Mouse (Mus musculus): ENCODE data around the gene Arl10. TPM values are rescaled to one million over a fixed set of nuclear protein-coding genes. Genes with fewer than 3 reads are reported as not detected.

Arl10 gene
- polyA plus RNA-seq, 1 experiment from 2014 or later = 50.2 TPM

- peaks cover 8% of the 10 kb centered on the region for H3K4me1 ChIP-seq
- peaks cover 38% of the 10 kb centered on the region for H3K36me3 ChIP-seq
- 2% methylated on average over 24 of the region's 24 CpGs for WGBS
- peak overlapping the region; percentile 66 for H3K4me3 ChIP-seq
- H3K9ac ChIP-seq = peak overlapping the region; percentile 74
- ATAC-seq (ENCODE audit: low FRiP score, low read depth) = peak; percentile 48
- no peaks in the 10 kb centered on the region for H3K27me3 ChIP-seq (replicated peaks)
- H3K27ac ChIP-seq = no peak overlapping the region
- H3K4me2 ChIP-seq (replicated peaks) = peak overlapping the region; percentile 76
- no peaks in the 10 kb centered on the region for H3K9me3 ChIP-seq
These were observed 14.7 kb downstream of the Arl10 start for GRCm38 (mm10) chr13:54589414-54589995.

DNA sequence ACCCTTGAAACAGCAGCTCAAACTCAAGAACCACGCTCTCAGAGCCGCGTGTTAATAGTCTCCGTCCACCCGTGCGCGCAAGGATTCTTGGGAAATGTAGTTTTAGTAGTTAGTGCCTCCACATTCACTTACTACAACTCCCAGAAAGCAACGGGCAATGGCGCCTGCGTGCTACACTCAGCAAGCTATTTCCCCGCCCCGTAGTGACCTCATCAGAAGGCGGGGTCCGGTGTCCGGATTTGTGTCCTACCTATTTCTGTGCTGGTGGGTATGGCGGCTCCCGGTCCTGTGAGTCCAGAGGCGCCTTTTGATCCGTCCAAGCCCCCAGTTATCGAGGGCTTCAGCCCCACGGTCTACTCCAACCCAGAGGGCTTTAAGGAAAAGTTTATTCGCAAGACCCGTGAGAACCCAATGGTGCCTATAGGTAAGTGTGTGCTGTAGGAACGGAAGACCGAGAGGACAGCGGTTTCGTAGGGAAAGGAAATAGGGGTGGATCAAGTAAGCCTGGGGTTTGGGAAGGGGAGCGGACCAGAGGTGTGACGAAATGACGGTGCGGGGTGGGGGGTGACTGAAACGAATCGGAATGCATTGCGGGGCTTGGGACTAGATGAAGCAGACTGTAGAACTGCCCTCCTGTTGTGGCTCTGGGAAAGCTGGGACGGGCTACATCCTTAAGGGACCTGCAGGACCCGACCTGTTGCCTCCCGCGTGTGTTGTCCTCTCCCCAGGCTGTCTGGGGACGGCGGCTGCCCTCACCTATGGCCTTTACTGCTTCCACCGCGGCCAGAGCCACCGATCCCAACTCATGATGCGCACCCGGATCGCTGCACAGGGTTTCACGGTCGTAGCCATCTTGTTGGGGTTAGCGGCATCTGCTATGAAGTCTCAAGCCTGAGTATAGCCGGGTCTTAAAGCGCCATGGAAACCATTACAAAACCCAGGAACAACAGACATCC lies 15.5 kb downstream of the Arl10 start, which contains the start of the genes Nop16 and Higd2a:
Gene Nop16, minus strand, starts transcription at position 95 of the 956 bp plus-strand sequence.
Gene Higd2a, plus strand, starts transcription at position 212 of the 956 bp plus-strand sequence.
- H3K27ac ChIP-seq = peak within 1 kb of the TSS; percentile 34; the same call in 1 of the 2 replicates
- peak within 1 kb of the TSS; percentile 66 for H3K4me3 ChIP-seq
- peak; percentile 98 for ATAC-seq (ENCODE audit: low FRiP score, low read depth)
- peaks cover 35% of the 10 kb centered on the region for H3K36me3 ChIP-seq
- H3K9me3 ChIP-seq = no peaks in the 10 kb centered on the region
- peak within 1 kb of the TSS; percentile 74 for H3K9ac ChIP-seq
- peaks cover 8% of the 10 kb centered on the region for H3K4me1 ChIP-seq
- H3K27me3 ChIP-seq (replicated peaks) = no peaks in the 10 kb centered on the region
- peak within 1 kb of the TSS; percentile 76 for H3K4me2 ChIP-seq (replicated peaks)
- WGBS = under 1% methylated on average over 51 of the region's 51 CpGs

- Histone ChIP-seq H3K4me3 (no peak overlapping the region), H3K36me3 (peaks cover 34% of the 10 kb centered on the region), H3K4me2 (replicated peaks) (0 out of 2 replicates have a peak overlapping the region, but pooled peaks have one; percentile 76), H3K4me1 (peaks cover 8% of the 10 kb centered on the region), H3K9ac (no peak overlapping the region), H3K27ac (no peak overlapping the region), H3K27me3 (replicated peaks) (no peaks in the 10 kb centered on the region), H3K9me3 (no peaks in the 10 kb centered on the region)
- ATAC-seq (ENCODE audit: low FRiP score, low read depth) = no peak
- WGBS = 95% methylated on average over 8 of the region's 8 CpGs
These were observed 17.1 kb downstream of the Arl10 start for GRCm38 (mm10) chr13:54591776-54592356.

GRCm38 (mm10) chr13:54593617-54594016 lies 18.8 kb downstream of the Arl10 start:
- ATAC-seq (ENCODE audit: low FRiP score, low read depth) = no peak
- peaks cover 8% of the 10 kb centered on the region for H3K4me1 ChIP-seq

DNA sequence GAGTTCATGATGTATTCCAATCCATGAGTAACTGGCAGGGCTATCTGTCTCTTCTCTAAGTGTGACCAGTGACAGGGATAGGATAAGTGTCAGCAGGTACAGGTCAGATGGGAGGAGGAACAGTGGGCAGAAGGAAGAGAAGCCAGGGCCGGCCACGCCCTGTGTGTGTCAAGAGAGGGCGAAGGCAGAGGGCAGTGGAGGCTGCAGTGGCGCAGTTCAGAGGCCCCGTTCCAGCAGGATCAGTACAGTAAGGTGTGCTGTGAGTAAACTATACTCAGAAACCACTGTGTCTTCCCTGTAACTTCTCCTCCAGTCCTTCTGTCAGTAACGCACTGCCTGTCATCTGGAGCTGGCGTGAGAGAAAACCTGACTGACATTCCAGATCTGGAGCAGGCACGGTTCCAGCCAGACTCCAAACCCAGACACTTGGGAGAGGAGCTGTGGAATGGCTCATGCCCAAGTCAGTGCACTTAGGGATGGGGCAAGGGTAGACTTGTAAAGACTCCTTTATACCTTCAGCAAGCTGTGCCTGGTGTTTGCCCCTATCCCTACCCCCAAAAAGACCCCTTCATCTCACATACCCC lies 21.4 kb downstream of the Arl10 start:
- Histone ChIP-seq H3K9me3 (no peaks in the 10 kb centered on the region), H3K9ac (no peak overlapping the region), H3K36me3 (peaks cover 44% of the 10 kb centered on the region), H3K27ac (no peak overlapping the region), H3K4me3 (no peak overlapping the region), H3K4me1 (peaks cover 2% of the 10 kb centered on the region), H3K27me3 (replicated peaks) (no peaks in the 10 kb centered on the region), H3K4me2 (replicated peaks) (no peak overlapping the region)
- 86% methylated on average over 8 of the region's 8 CpGs for WGBS
- ATAC-seq (ENCODE audit: low FRiP score, low read depth) = no peak

More at GRCm38 (mm10) chr13:54593617-54594016, 18.8 kb downstream of the Arl10 start:
- Histone ChIP-seq H3K4me3 (no peak overlapping the region), H3K9ac (no peak overlapping the region), H3K36me3 (peaks cover 33% of the 10 kb centered on the region), H3K9me3 (no peaks in the 10 kb centered on the region), H3K27me3 (replicated peaks) (no peaks in the 10 kb centered on the region), H3K4me2 (replicated peaks) (no peak overlapping the region), H3K27ac (no peak overlapping the region)
- 93% methylated on average over 11 of the region's 11 CpGs for WGBS

GRCm38 (mm10) chr13:54596870-54597269 lies 22.1 kb downstream of the Arl10 start:
- no peak for ATAC-seq (ENCODE audit: low FRiP score, low read depth)
- Histone ChIP-seq H3K36me3 (peaks cover 44% of the 10 kb centered on the region), H3K4me1 (no peaks in the 10 kb centered on the region), H3K9me3 (no peaks in the 10 kb centered on the region), H3K27me3 (replicated peaks) (no peaks in the 10 kb centered on the region), H3K9ac (no peak overlapping the region), H3K4me3 (no peak overlapping the region), H3K27ac (no peak overlapping the region), H3K4me2 (replicated peaks) (no peak overlapping the region)
- 64% methylated on average over 5 of the region's 5 CpGs for WGBS

DNA sequence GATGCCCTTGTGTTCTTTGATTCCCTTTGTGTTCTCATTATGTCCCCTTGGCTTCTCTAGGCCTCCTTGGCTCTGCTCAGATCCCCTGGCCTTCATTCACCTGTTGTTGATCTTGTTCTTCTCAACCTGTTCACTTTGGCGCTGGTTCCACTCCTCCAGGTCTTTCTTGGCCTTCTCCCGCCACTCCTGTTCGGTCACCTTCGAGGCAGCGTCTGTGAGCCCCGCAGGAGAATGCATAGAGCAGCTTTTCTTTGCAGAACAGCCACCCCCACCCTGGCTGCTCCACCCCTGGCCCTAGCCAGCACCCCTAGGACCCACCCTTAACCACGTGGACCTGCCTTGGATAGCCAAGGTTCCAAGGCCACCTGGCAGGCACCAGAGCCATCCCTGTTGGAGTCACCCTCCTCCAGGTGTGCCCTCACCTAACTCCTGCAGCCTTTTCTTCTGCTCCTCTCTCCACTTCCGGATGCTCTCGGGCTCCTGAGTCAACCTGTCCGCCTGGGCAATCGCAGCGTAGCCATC lies 23.9 kb downstream of the Arl10 start:
- no peak for ATAC-seq (ENCODE audit: low FRiP score, low read depth)
- Histone ChIP-seq H3K4me3 (no peak overlapping the region), H3K27ac (no peak overlapping the region), H3K4me2 (replicated peaks) (no peak overlapping the region), H3K27me3 (replicated peaks) (no peaks in the 10 kb centered on the region), H3K36me3 (peaks cover 41% of the 10 kb centered on the region), H3K9ac (no peak overlapping the region), H3K9me3 (no peaks in the 10 kb centered on the region), H3K4me1 (no peaks in the 10 kb centered on the region)
- WGBS = 90% methylated on average over 12 of the region's 12 CpGs

DNA sequence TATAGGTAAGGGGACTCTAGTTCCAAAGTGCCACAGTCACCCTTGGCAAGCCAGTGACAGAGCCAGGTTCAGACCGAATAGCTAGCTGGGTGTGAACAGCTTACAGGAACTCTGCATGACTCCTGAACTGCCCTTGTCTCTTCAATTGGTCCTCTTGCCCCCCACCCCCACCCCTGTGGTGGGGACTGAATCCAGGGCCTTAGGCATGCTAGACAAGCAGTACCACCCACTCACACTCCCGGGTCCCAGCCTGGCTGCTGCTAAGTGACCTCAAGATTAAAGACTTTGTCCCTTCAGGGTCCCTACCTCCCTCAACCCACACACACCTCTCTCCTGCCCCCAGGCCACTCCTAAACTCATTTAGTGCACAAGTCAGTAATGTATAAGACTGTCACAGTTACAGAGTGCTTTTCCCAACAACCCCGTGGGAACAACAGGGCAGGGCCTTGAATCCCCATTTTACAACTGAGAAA lies 27.9 kb downstream of the Arl10 start:
- no peak overlapping the region for H3K9ac ChIP-seq
- H3K9me3 ChIP-seq = no peaks in the 10 kb centered on the region
- no peaks in the 10 kb centered on the region for H3K27me3 ChIP-seq (replicated peaks)
- 33% methylated on average over 3 of the region's 3 CpGs for WGBS
- no peak overlapping the region for H3K4me2 ChIP-seq (replicated peaks)
- no peak for ATAC-seq (ENCODE audit: low FRiP score, low read depth)
- no peak overlapping the region for H3K4me3 ChIP-seq
- H3K36me3 ChIP-seq = peaks cover 26% of the 10 kb centered on the region
- H3K4me1 ChIP-seq = no peaks in the 10 kb centered on the region
- no peak overlapping the region for H3K27ac ChIP-seq

DNA sequence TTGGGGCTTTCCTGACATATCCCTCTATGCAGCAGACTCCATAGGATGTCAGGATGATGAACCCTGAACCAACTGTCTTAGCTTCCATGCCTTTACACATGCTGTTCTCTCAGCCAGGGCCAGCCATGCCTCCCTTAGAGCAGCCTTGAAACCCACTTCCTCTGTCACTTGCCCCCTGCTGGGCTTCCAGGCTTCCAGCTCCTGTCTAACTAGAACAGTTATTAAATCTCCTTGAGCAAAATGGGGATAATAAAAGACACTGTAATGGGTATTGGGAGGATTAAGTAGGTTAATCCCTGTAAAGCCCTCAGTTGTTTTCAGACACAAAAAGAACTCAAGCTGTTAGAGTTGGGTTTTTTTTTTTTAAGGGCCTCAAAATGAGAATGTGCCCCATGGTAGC lies 28.7 kb downstream of the Arl10 start:
- peaks cover under 1% of the 10 kb centered on the region; the same call in 1 of the 2 replicates for H3K4me1 ChIP-seq
- H3K27me3 ChIP-seq (replicated peaks) = no peaks in the 10 kb centered on the region
- H3K27ac ChIP-seq = no peak overlapping the region
- H3K9me3 ChIP-seq = no peaks in the 10 kb centered on the region
- peaks cover 20% of the 10 kb centered on the region for H3K36me3 ChIP-seq
- H3K4me3 ChIP-seq = no peak overlapping the region
- no peak overlapping the region for H3K9ac ChIP-seq
- H3K4me2 ChIP-seq (replicated peaks) = no peak overlapping the region
- no peak for ATAC-seq (ENCODE audit: low FRiP score, low read depth)

GRCm38 (mm10) chr13:54604221-54604620 lies 29.4 kb downstream of the Arl10 start:
- Histone ChIP-seq H3K4me1 (peaks cover 8% of the 10 kb centered on the region), H3K4me3 (no peak overlapping the region), H3K9me3 (no peaks in the 10 kb centered on the region), H3K9ac (no peak overlapping the region), H3K36me3 (peaks cover 14% of the 10 kb centered on the region), H3K27ac (no peak overlapping the region), H3K27me3 (replicated peaks) (no peaks in the 10 kb centered on the region), H3K4me2 (replicated peaks) (no peak overlapping the region)
- 63% methylated on average over 4 of the region's 4 CpGs for WGBS
- no peak for ATAC-seq (ENCODE audit: low FRiP score, low read depth)

- 0 out of 2 replicates have a peak, but pooled peaks cover 8% of the 10 kb centered on the region for H3K36me3 ChIP-seq
- H3K9me3 ChIP-seq = no peaks in the 10 kb centered on the region
- H3K27me3 ChIP-seq (replicated peaks) = no peaks in the 10 kb centered on the region
- no peak overlapping the region for H3K4me2 ChIP-seq (replicated peaks)
- H3K4me1 ChIP-seq = peaks cover 14% of the 10 kb centered on the region
- no peak overlapping the region for H3K27ac ChIP-seq
- ATAC-seq (ENCODE audit: low FRiP score, low read depth) = no peak
- H3K4me3 ChIP-seq = no peak overlapping the region
- WGBS = 83% methylated on average over 5 of the region's 5 CpGs
- H3K9ac ChIP-seq = no peak overlapping the region
These were observed 30.6 kb downstream of the Arl10 start for GRCm38 (mm10) chr13:54605426-54605825.
